Mouse (Mus musculus): ENCODE data around the gene Selenok. TPM values are rescaled to one million over a fixed set of nuclear protein-coding genes. Genes with fewer than 3 reads are reported as not detected.

Selenok gene
- polyA plus RNA-seq, 1 experiment from 2014 or later = 182 TPM

GRCm38 (mm10) chr14:29999475-29999811, 31.3 kb downstream of the Selenok start:
- no peaks in the 10 kb centered on the region for H3K4me1 ChIP-seq (ENCODE audit: control insufficient read depth, insufficient read depth, low read length)
- no peak overlapping the region for H3K4me2 ChIP-seq
- H3K27me3 ChIP-seq (ENCODE audit: control insufficient read depth, insufficient read depth, low read length) = 0 out of 2 replicates have a peak, but pooled peaks cover 5% of the 10 kb centered on the region
- 85% methylated on average over 3 of the region's 3 CpGs for WGBS (ENCODE audit: insufficient replicate concordance)
- H3K4me3 ChIP-seq (ENCODE audit: low read depth, low read length) = no peak overlapping the region
- H3K9ac ChIP-seq (ENCODE audit: low read depth, low read length) = no peak overlapping the region
- no peaks in the 10 kb centered on the region for H3K9me3 ChIP-seq (replicated peaks; ENCODE audit: control insufficient read depth, low read length)
- no peak for ATAC-seq (replicated peaks; ENCODE audit: insufficient number of reproducible peaks, low FRiP score, low TSS enrichment)
- H3K27ac ChIP-seq (ENCODE audit: low read depth, low read length) = no peak overlapping the region
- H3K36me3 ChIP-seq (ENCODE audit: control insufficient read depth, insufficient read depth, low read length) = peaks cover 6% of the 10 kb centered on the region

- H3K4me1 ChIP-seq (ENCODE audit: control insufficient read depth, insufficient read depth, low read length) = no peaks in the 10 kb centered on the region
- no peaks in the 10 kb centered on the region for H3K9me3 ChIP-seq (replicated peaks; ENCODE audit: control insufficient read depth, low read length)
- no peaks in the 10 kb centered on the region for H3K36me3 ChIP-seq (ENCODE audit: control insufficient read depth, insufficient read depth, low read length)
- no peak; the same call in 1 of the 2 replicates for ATAC-seq (replicated peaks; ENCODE audit: insufficient number of reproducible peaks, low FRiP score, low TSS enrichment)
- H3K9ac ChIP-seq (ENCODE audit: low read depth, low read length) = peak within 1 kb of the TSS; percentile 39; the same call in 1 of the 2 replicates
- H3K4me3 ChIP-seq (ENCODE audit: low read depth, low read length) = peak within 1 kb of the TSS; percentile 48
- H3K4me2 ChIP-seq = peak within 1 kb of the TSS; percentile 91
- WGBS (ENCODE audit: insufficient replicate concordance) = 10% methylated on average over 54 of the region's 54 CpGs
- peaks cover 30% of the 10 kb centered on the region for H3K27me3 ChIP-seq (ENCODE audit: control insufficient read depth, insufficient read depth, low read length)
- no peak within 1 kb of the TSS for H3K27ac ChIP-seq (ENCODE audit: low read depth, low read length)
Measured at GRCm38 (mm10) chr14:30008733-30009575, 40.8 kb downstream of the Selenok start, which contains the start of the genes Il17rb and Chdh. TSS of gene Il17rb (minus strand) at chr14:30008896. TSS of gene Chdh (plus strand) at chr14:30009023.

GRCm38 (mm10) chr14:30009864-30010560, 41.9 kb downstream of the Selenok start:
- no peaks in the 10 kb centered on the region for H3K36me3 ChIP-seq (ENCODE audit: control insufficient read depth, insufficient read depth, low read length)
- no peaks in the 10 kb centered on the region for H3K4me1 ChIP-seq (ENCODE audit: control insufficient read depth, insufficient read depth, low read length)
- no peak overlapping the region for H3K4me3 ChIP-seq (ENCODE audit: low read depth, low read length)
- H3K27ac ChIP-seq (ENCODE audit: low read depth, low read length) = no peak overlapping the region
- 79% methylated on average over 10 of the region's 10 CpGs for WGBS (ENCODE audit: insufficient replicate concordance)
- no peak overlapping the region for H3K4me2 ChIP-seq
- no peak overlapping the region for H3K9ac ChIP-seq (ENCODE audit: low read depth, low read length)
- H3K27me3 ChIP-seq (ENCODE audit: control insufficient read depth, insufficient read depth, low read length) = peaks cover 30% of the 10 kb centered on the region
- no peak for ATAC-seq (replicated peaks; ENCODE audit: insufficient number of reproducible peaks, low FRiP score, low TSS enrichment)
- H3K9me3 ChIP-seq (replicated peaks; ENCODE audit: control insufficient read depth, low read length) = no peaks in the 10 kb centered on the region

GRCm38 (mm10) chr14:30011886-30012560, 43.9 kb downstream of the Selenok start:
- WGBS (ENCODE audit: insufficient replicate concordance) = 80% methylated on average over 10 of the region's 10 CpGs

GRCm38 (mm10) chr14:30014487-30014886, 46.4 kb downstream of the Selenok start:
- ATAC-seq (replicated peaks; ENCODE audit: insufficient number of reproducible peaks, low FRiP score, low TSS enrichment) = no peak
- Histone ChIP-seq H3K9ac (ENCODE audit: low read depth, low read length) (no peak overlapping the region), H3K9me3 (replicated peaks; ENCODE audit: control insufficient read depth, low read length) (no peaks in the 10 kb centered on the region), H3K4me2 (no peak overlapping the region), H3K36me3 (ENCODE audit: control insufficient read depth, insufficient read depth, low read length) (no peaks in the 10 kb centered on the region), H3K4me1 (ENCODE audit: control insufficient read depth, insufficient read depth, low read length) (no peaks in the 10 kb centered on the region), H3K27ac (ENCODE audit: low read depth, low read length) (no peak overlapping the region), H3K27me3 (ENCODE audit: control insufficient read depth, insufficient read depth, low read length) (peaks cover 13% of the 10 kb centered on the region), H3K4me3 (ENCODE audit: low read depth, low read length) (no peak overlapping the region)
- 72% methylated on average over 10 of the region's 10 CpGs for WGBS (ENCODE audit: insufficient replicate concordance)

More at GRCm38 (mm10) chr14:30011886-30012560, 43.9 kb downstream of the Selenok start:
- Histone ChIP-seq H3K4me3 (ENCODE audit: low read depth, low read length) (no peak overlapping the region), H3K27ac (ENCODE audit: low read depth, low read length) (no peak overlapping the region), H3K9ac (ENCODE audit: low read depth, low read length) (no peak overlapping the region), H3K36me3 (ENCODE audit: control insufficient read depth, insufficient read depth, low read length) (no peaks in the 10 kb centered on the region), H3K27me3 (ENCODE audit: control insufficient read depth, insufficient read depth, low read length) (peaks cover 30% of the 10 kb centered on the region), H3K4me1 (ENCODE audit: control insufficient read depth, insufficient read depth, low read length) (no peaks in the 10 kb centered on the region), H3K9me3 (replicated peaks; ENCODE audit: control insufficient read depth, low read length) (no peaks in the 10 kb centered on the region), H3K4me2 (no peak overlapping the region)
- no peak for ATAC-seq (replicated peaks; ENCODE audit: insufficient number of reproducible peaks, low FRiP score, low TSS enrichment)

- peaks cover 9% of the 10 kb centered on the region for H3K27me3 ChIP-seq (ENCODE audit: control insufficient read depth, insufficient read depth, low read length)
- H3K36me3 ChIP-seq (ENCODE audit: control insufficient read depth, insufficient read depth, low read length) = no peaks in the 10 kb centered on the region
- 56% methylated on average over 1 of the region's 1 CpGs for WGBS (ENCODE audit: insufficient replicate concordance)
- H3K9me3 ChIP-seq (replicated peaks; ENCODE audit: control insufficient read depth, low read length) = no peaks in the 10 kb centered on the region
- ATAC-seq (replicated peaks; ENCODE audit: insufficient number of reproducible peaks, low FRiP score, low TSS enrichment) = no peak
- H3K4me2 ChIP-seq = no peak overlapping the region
- H3K4me1 ChIP-seq (ENCODE audit: control insufficient read depth, insufficient read depth, low read length) = no peaks in the 10 kb centered on the region
- no peak overlapping the region for H3K27ac ChIP-seq (ENCODE audit: low read depth, low read length)
- no peak overlapping the region for H3K4me3 ChIP-seq (ENCODE audit: low read depth, low read length)
- no peak overlapping the region for H3K9ac ChIP-seq (ENCODE audit: low read depth, low read length)
Measured at GRCm38 (mm10) chr14:30015008-30015407, 46.9 kb downstream of the Selenok start.

GRCm38 (mm10) chr14:30016666-30017065, 48.6 kb downstream of the Selenok start:
- no peaks in the 10 kb centered on the region for H3K27me3 ChIP-seq (ENCODE audit: control insufficient read depth, insufficient read depth, low read length)
- H3K9me3 ChIP-seq (replicated peaks; ENCODE audit: control insufficient read depth, low read length) = no peaks in the 10 kb centered on the region
- 85% methylated on average over 5 of the region's 5 CpGs for WGBS (ENCODE audit: insufficient replicate concordance)

GRCm38 (mm10) chr14:30017794-30018462, 49.8 kb downstream of the Selenok start:
- H3K9ac ChIP-seq (ENCODE audit: low read depth, low read length) = no peak overlapping the region
- WGBS (ENCODE audit: insufficient replicate concordance) = 79% methylated on average over 8 of the region's 8 CpGs
- H3K27me3 ChIP-seq (ENCODE audit: control insufficient read depth, insufficient read depth, low read length) = no peaks in the 10 kb centered on the region
- H3K4me3 ChIP-seq (ENCODE audit: low read depth, low read length) = no peak overlapping the region
- no peak for ATAC-seq (replicated peaks; ENCODE audit: insufficient number of reproducible peaks, low FRiP score, low TSS enrichment)
- no peaks in the 10 kb centered on the region for H3K4me1 ChIP-seq (ENCODE audit: control insufficient read depth, insufficient read depth, low read length)
- H3K36me3 ChIP-seq (ENCODE audit: control insufficient read depth, insufficient read depth, low read length) = no peaks in the 10 kb centered on the region
- H3K9me3 ChIP-seq (replicated peaks; ENCODE audit: control insufficient read depth, low read length) = no peaks in the 10 kb centered on the region
- no peak overlapping the region for H3K4me2 ChIP-seq
- no peak overlapping the region for H3K27ac ChIP-seq (ENCODE audit: low read depth, low read length)

More at GRCm38 (mm10) chr14:30016666-30017065, 48.6 kb downstream of the Selenok start:
- H3K4me3 ChIP-seq (ENCODE audit: low read depth, low read length) = no peak overlapping the region
- no peak overlapping the region for H3K27ac ChIP-seq (ENCODE audit: low read depth, low read length)
- no peaks in the 10 kb centered on the region for H3K36me3 ChIP-seq (ENCODE audit: control insufficient read depth, insufficient read depth, low read length)
- H3K4me2 ChIP-seq = no peak overlapping the region
- H3K4me1 ChIP-seq (ENCODE audit: control insufficient read depth, insufficient read depth, low read length) = no peaks in the 10 kb centered on the region
- no peak overlapping the region for H3K9ac ChIP-seq (ENCODE audit: low read depth, low read length)
- ATAC-seq (replicated peaks; ENCODE audit: insufficient number of reproducible peaks, low FRiP score, low TSS enrichment) = no peak

All from heart, embryonic 11.5 days (tissue).